Mouse (Mus musculus) forebrain, embryonic 12.5 days (tissue): Measurements from ENCODE around the gene Gm49373. TPM values are rescaled to one million over a fixed set of nuclear protein-coding genes. Genes with fewer than 3 reads are reported as not detected.
A peak's percentile ranks its signal among the peaks of the same experiment; 100 is the strongest.

Experiments used
- ATAC-seq: fragments of 200-750 bp; cut with Nextera tagmentation; 2 replicates; pipeline ENCODE4 v1.8.0; 2017; ENCODE audit warnings: moderate TSS enrichment; ENCODE audit not compliant: low FRiP score
- H3K27ac ChIP-seq: fragments of 300-500 bp; sonication (generic); 2 replicates; pipeline ENCODE4 v1.5.1; 2016; ENCODE audit warnings: mild to moderate bottlenecking
- H3K27me3 ChIP-seq: fragments of 300-500 bp; sonication (generic); 2 replicates; pipeline ENCODE4 v1.6.1; 2016; ENCODE audit warnings: mild to moderate bottlenecking
- H3K36me3 ChIP-seq: fragments of 300-500 bp; sonication (generic); replicated peaks from 2 replicates; pipeline ENCODE4 v1.6.1; 2016; ENCODE audit warnings: mild to moderate bottlenecking
- H3K4me1 ChIP-seq: fragments of 300-500 bp; sonication (generic); 2 replicates; pipeline ENCODE4 v1.6.1; 2016
- H3K4me2 ChIP-seq: fragments of 300-500 bp; sonication (generic); 2 replicates; pipeline ENCODE4 v1.6.1; 2016; ENCODE audit warnings: mild to moderate bottlenecking, moderate library complexity
- H3K4me3 ChIP-seq: fragments of 300-500 bp; sonication (generic); replicated peaks from 2 replicates; pipeline ENCODE4 v1.5.1; 2016; ENCODE audit warnings: mild to moderate bottlenecking
- H3K9ac ChIP-seq: fragments of 300-500 bp; sonication (generic); 2 replicates; pipeline ENCODE4 v1.6.1; 2016; ENCODE audit warnings: mild to moderate bottlenecking
- H3K9me3 ChIP-seq: fragments of 300-500 bp; sonication (generic); 2 replicates; pipeline ENCODE4 v1.6.1; 2016
- WGBS: fragments of 180-500 bp; shearing (Covaris S2); methylation state at CpG from one replicate; pipeline ENCODE4 v1.1.7; 2016; 5-methylcytosine and 5-hydroxymethylcytosine counted together
- polyA plus RNA-seq: library from polyadenylated mRNA; unstranded; fragments of >200 nt; fragmentation: Nextera tagmentation; extraction: Ambion mirVana; gene quantifications from 2 replicates; pipeline ENCODE4 v1.2.1, GENCODE M21; 2016

The Gm49373 gene
- polyA plus RNA-seq, 1 experiment from 2014 or later, result 2.2 TPM

- H3K4me2 ChIP-seq, result peak overlapping the region; percentile 87
- peak overlapping the region; percentile 46 for H3K4me3 ChIP-seq
- H3K4me1 ChIP-seq, result peaks cover 64% of the 10 kb centered on the region
- H3K9ac ChIP-seq, result 0 out of 2 replicates have a peak overlapping the region, but pooled peaks have one; percentile 38
- H3K36me3 ChIP-seq, result no peaks in the 10 kb centered on the region
- peaks cover 99% of the 10 kb centered on the region for H3K27me3 ChIP-seq
- no peak for ATAC-seq
- WGBS, result 2% methylated on average over 7 of the region's 7 CpGs
- H3K27ac ChIP-seq, result no peak overlapping the region
- no peaks in the 10 kb centered on the region for H3K9me3 ChIP-seq
These were observed 40.4 kb downstream of the Gm49373 start for GRCm38 (mm10) chr9:21032491-21032890.

- H3K4me1 ChIP-seq, result peaks cover 59% of the 10 kb centered on the region
These were observed 41.0 kb downstream of the Gm49373 start, which contains the start of gene Icam5 for GRCm38 (mm10) chr9:21031896-21032351. Gene Icam5 (plus strand): TSS chr9:21032073.

GRCm38 (mm10) chr9:21031251-21031895 is 41.5 kb downstream of the Gm49373 start:
- Histone ChIP-seq H3K4me3 (peak overlapping the region; percentile 45), H3K27me3 (peaks cover 99% of the 10 kb centered on the region), H3K4me2 (peak overlapping the region; percentile 87), H3K9ac (peak overlapping the region; percentile 45; the same call in 1 of the 2 replicates), H3K36me3 (no peaks in the 10 kb centered on the region), H3K27ac (no peak overlapping the region), H3K9me3 (no peaks in the 10 kb centered on the region), H3K4me1 (peaks cover 55% of the 10 kb centered on the region)
- ATAC-seq, result peak; percentile 42
- WGBS, result under 1% methylated on average over 36 of the region's 36 CpGs

More at GRCm38 (mm10) chr9:21031896-21032351, 41.0 kb downstream of the Gm49373 start, which contains the start of gene Icam5:
- ATAC-seq, result peak; percentile 20; the same call in 1 of the 2 replicates
- Histone ChIP-seq H3K9ac (peak within 1 kb of the TSS; percentile 45; the same call in 1 of the 2 replicates), H3K9me3 (no peaks in the 10 kb centered on the region), H3K4me3 (peak within 1 kb of the TSS; percentile 46), H3K27me3 (peaks cover 99% of the 10 kb centered on the region), H3K4me2 (peak within 1 kb of the TSS; percentile 87), H3K36me3 (no peaks in the 10 kb centered on the region), H3K27ac (no peak within 1 kb of the TSS)
- under 1% methylated on average over 35 of the region's 35 CpGs for WGBS

- Histone ChIP-seq H3K4me3 (peak overlapping the region; percentile 45), H3K27me3 (peaks cover 99% of the 10 kb centered on the region), H3K4me2 (peak overlapping the region; percentile 87), H3K9ac (0 out of 2 replicates have a peak overlapping the region, but pooled peaks have one; percentile 9), H3K36me3 (no peaks in the 10 kb centered on the region), H3K9me3 (no peaks in the 10 kb centered on the region), H3K27ac (no peak overlapping the region), H3K4me1 (peaks cover 55% of the 10 kb centered on the region)
- peak; percentile 63 for ATAC-seq
- under 1% methylated on average over 13 of the region's 13 CpGs for WGBS
These were observed 42.1 kb downstream of the Gm49373 start for GRCm38 (mm10) chr9:21030781-21031250.

- peaks cover 53% of the 10 kb centered on the region for H3K4me1 ChIP-seq
- no peak overlapping the region for H3K9ac ChIP-seq
- peaks cover 99% of the 10 kb centered on the region for H3K27me3 ChIP-seq
- no peak for ATAC-seq
- no peaks in the 10 kb centered on the region for H3K36me3 ChIP-seq
- 0 out of 2 replicates have a peak overlapping the region, but pooled peaks have one; percentile 1 for H3K4me3 ChIP-seq
- WGBS, result 20% methylated on average over 22 of the region's 22 CpGs
- peak overlapping the region; percentile 87 for H3K4me2 ChIP-seq
- no peak overlapping the region for H3K27ac ChIP-seq
- no peaks in the 10 kb centered on the region for H3K9me3 ChIP-seq
These were observed 42.8 kb downstream of the Gm49373 start for GRCm38 (mm10) chr9:21030055-21030600.

- H3K9me3 ChIP-seq, result no peaks in the 10 kb centered on the region
- H3K27ac ChIP-seq, result no peak within 1 kb of the TSS; the same call in 1 of the 2 replicates
- H3K27me3 ChIP-seq, result peaks cover 93% of the 10 kb centered on the region
- H3K36me3 ChIP-seq, result no peaks in the 10 kb centered on the region
- H3K4me1 ChIP-seq, result peaks cover 53% of the 10 kb centered on the region
- WGBS, result 2% methylated on average over 37 of the region's 37 CpGs
- peak within 1 kb of the TSS; percentile 87 for H3K4me2 ChIP-seq
- peak within 1 kb of the TSS; percentile 29 for H3K4me3 ChIP-seq
- ATAC-seq, result peak; percentile 17; the same call in 1 of the 2 replicates
- peak within 1 kb of the TSS; percentile 42; the same call in 1 of the 2 replicates for H3K9ac ChIP-seq
These were observed 43.4 kb downstream of the Gm49373 start, which contains the start of gene Icam4 for GRCm38 (mm10) chr9:21029291-21030054. Gene Icam4 (plus strand): TSS chr9:21029373.

- H3K27ac ChIP-seq, result no peak overlapping the region
- H3K4me1 ChIP-seq, result peaks cover 52% of the 10 kb centered on the region
- ATAC-seq, result no peak
These were observed 44.3 kb downstream of the Gm49373 start for GRCm38 (mm10) chr9:21028560-21029110.

GRCm38 (mm10) chr9:21027774-21028290 is 45.1 kb downstream of the Gm49373 start:
- WGBS, result 64% methylated on average over 8 of the region's 8 CpGs

More at GRCm38 (mm10) chr9:21028560-21029110, 44.3 kb downstream of the Gm49373 start:
- WGBS, result 71% methylated on average over 6 of the region's 6 CpGs
- no peak overlapping the region for H3K4me3 ChIP-seq
- no peaks in the 10 kb centered on the region for H3K9me3 ChIP-seq
- H3K9ac ChIP-seq, result no peak overlapping the region
- H3K27me3 ChIP-seq, result peaks cover 85% of the 10 kb centered on the region
- no peaks in the 10 kb centered on the region for H3K36me3 ChIP-seq
- H3K4me2 ChIP-seq, result no peak overlapping the region

GRCm38 (mm10) chr9:21026849-21027248 is 46.0 kb downstream of the Gm49373 start:
- no peak overlapping the region for H3K9ac ChIP-seq
- ATAC-seq, result no peak
- H3K4me1 ChIP-seq, result peaks cover 34% of the 10 kb centered on the region
- peaks cover 73% of the 10 kb centered on the region for H3K27me3 ChIP-seq
- H3K27ac ChIP-seq, result no peak overlapping the region
- H3K36me3 ChIP-seq, result no peaks in the 10 kb centered on the region
- WGBS, result 83% methylated on average over 12 of the region's 12 CpGs
- no peak overlapping the region for H3K4me3 ChIP-seq
- no peak overlapping the region for H3K4me2 ChIP-seq
- no peaks in the 10 kb centered on the region for H3K9me3 ChIP-seq

More at GRCm38 (mm10) chr9:21027774-21028290, 45.1 kb downstream of the Gm49373 start:
- no peak for ATAC-seq
- no peak overlapping the region for H3K9ac ChIP-seq
- peaks cover 77% of the 10 kb centered on the region for H3K27me3 ChIP-seq
- no peak overlapping the region for H3K4me2 ChIP-seq
- no peaks in the 10 kb centered on the region for H3K36me3 ChIP-seq
- peaks cover 44% of the 10 kb centered on the region for H3K4me1 ChIP-seq
- H3K9me3 ChIP-seq, result no peaks in the 10 kb centered on the region
- H3K4me3 ChIP-seq, result no peak overlapping the region
- no peak overlapping the region for H3K27ac ChIP-seq

GRCm38 (mm10) chr9:21025258-21025810 is 47.6 kb downstream of the Gm49373 start:
- Histone ChIP-seq H3K4me2 (no peak overlapping the region), H3K4me3 (no peak overlapping the region), H3K27ac (no peak overlapping the region), H3K27me3 (peaks cover 58% of the 10 kb centered on the region), H3K36me3 (no peaks in the 10 kb centered on the region), H3K9me3 (no peaks in the 10 kb centered on the region), H3K9ac (no peak overlapping the region), H3K4me1 (peaks cover 19% of the 10 kb centered on the region)
- ATAC-seq, result no peak
- 74% methylated on average over 19 of the region's 19 CpGs for WGBS

- peaks cover 3% of the 10 kb centered on the region; the same call in 1 of the 2 replicates for H3K4me1 ChIP-seq
- ATAC-seq, result no peak
- H3K4me2 ChIP-seq, result no peak overlapping the region
- peaks cover 50% of the 10 kb centered on the region for H3K27me3 ChIP-seq
- no peaks in the 10 kb centered on the region for H3K9me3 ChIP-seq
- no peaks in the 10 kb centered on the region for H3K36me3 ChIP-seq
- 74% methylated on average over 1 of the region's 1 CpGs for WGBS
- H3K9ac ChIP-seq, result no peak overlapping the region
- no peak overlapping the region for H3K4me3 ChIP-seq
- H3K27ac ChIP-seq, result no peak overlapping the region
These were observed 50.2 kb downstream of the Gm49373 start for GRCm38 (mm10) chr9:21022726-21023125.
